Mouse (Mus musculus): Measurements from ENCODE around the gene Tmem104. TPM values are rescaled to one million over a fixed set of nuclear protein-coding genes. Genes with fewer than 3 reads are reported as not detected.

Gene Tmem104
- total RNA-seq, 2 experiments from 2014 or later: 10.9 to 12.9 TPM

GRCm38 (mm10) chr11:115166776-115167175 is 20.5 kb upstream of the Tmem104 start:
- DNase-seq: peak in 1 of 2 experiments; percentile 3

GRCm38 (mm10) chr11:115167631-115168249 is 19.5 kb upstream of the Tmem104 start:
- DNase-seq: peak in 1 of 2 experiments; percentile 5

- no peak for DNase-seq
These were observed 17.9 kb upstream of the Tmem104 start for GRCm38 (mm10) chr11:115169430-115169829.

GRCm38 (mm10) chr11:115171125-115171524 is 16.2 kb upstream of the Tmem104 start:
- DNase-seq: no peak

- peak; percentile 58 to 68 for DNase-seq
These were observed 14.4 kb upstream of the Tmem104 start for GRCm38 (mm10) chr11:115172825-115173287.

GRCm38 (mm10) chr11:115173549-115174339 is 13.5 kb upstream of the Tmem104 start:
- DNase-seq: no peak

GRCm38 (mm10) chr11:115176399-115177190 is 10.7 kb upstream of the Tmem104 start:
- peak; percentile 36 to 68 for DNase-seq

- DNase-seq: no peak
These were observed 9.6 kb upstream of the Tmem104 start for GRCm38 (mm10) chr11:115177559-115178195.

GRCm38 (mm10) chr11:115178766-115179165 is 8.5 kb upstream of the Tmem104 start:
- no peak for DNase-seq

- DNase-seq: no peak
These were observed 8.1 kb upstream of the Tmem104 start for GRCm38 (mm10) chr11:115179191-115179590.

GRCm38 (mm10) chr11:115179881-115180280 is 7.4 kb upstream of the Tmem104 start:
- DNase-seq: no peak

- DNase-seq: peak; percentile 77 to 91
These were observed 5.2 kb upstream of the Tmem104 start for GRCm38 (mm10) chr11:115181913-115182638.

- DNase-seq: no peak
These were observed 2.3 kb upstream of the Tmem104 start for GRCm38 (mm10) chr11:115184973-115185372.

- DNase-seq: no peak
These were observed 406 bp downstream of the Tmem104 start, which contains the start of gene Nat9 for GRCm38 (mm10) chr11:115187693-115188092. TSS of gene Nat9 (minus strand) at chr11:115187859.

- no peak for DNase-seq
These were observed 1.4 kb downstream of the Tmem104 start for GRCm38 (mm10) chr11:115188539-115189231.

- DNase-seq: no peak
These were observed 2.0 kb downstream of the Tmem104 start for GRCm38 (mm10) chr11:115189304-115189703.

- peak; percentile 79 to 82 for DNase-seq
These were observed 4.9 kb downstream of the Tmem104 start for GRCm38 (mm10) chr11:115192180-115192579.

GRCm38 (mm10) chr11:115194693-115195092 is 7.4 kb downstream of the Tmem104 start:
- no peak for DNase-seq

GRCm38 (mm10) chr11:115195933-115196332 is 8.6 kb downstream of the Tmem104 start:
- no peak for DNase-seq

- DNase-seq: no peak
These were observed 10.3 kb downstream of the Tmem104 start for GRCm38 (mm10) chr11:115197558-115197957.

GRCm38 (mm10) chr11:115198932-115199384 is 11.7 kb downstream of the Tmem104 start:
- DNase-seq: no peak

Measured in heart, adult 18-20 months (tissue).